Mouse (Mus musculus): Measurements from ENCODE around the gene Gm10681.
"Not testable (repeated sequence)": the region's sequence is repeated elsewhere in the genome, so short reads cannot be mapped to it uniquely, and the experiment has no call there.

Gm10681 gene

DNA sequence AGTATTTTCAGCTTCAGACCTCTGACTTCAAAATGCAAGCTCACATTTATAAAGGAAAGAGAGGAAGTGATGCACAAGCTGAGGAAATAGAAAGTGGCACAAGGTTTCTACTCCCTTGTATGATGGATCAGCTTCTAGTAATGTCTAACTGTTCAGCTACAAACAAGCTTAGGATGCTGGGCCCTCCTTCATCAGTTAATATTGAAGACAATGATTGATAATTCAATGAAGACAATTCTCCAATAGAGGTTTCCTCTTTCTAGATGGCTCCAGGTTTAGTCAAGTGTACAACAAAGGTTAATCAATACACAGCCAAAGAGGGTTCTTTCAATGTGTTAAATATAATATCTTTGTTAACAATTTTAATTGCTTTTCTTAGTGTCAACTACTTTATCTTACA lies at the start of gene Gm10681:
Gm10681 (minus strand) TSS at position 101 of the 400 bp plus-strand sequence.
- DNase-seq (ENCODE audit: low spot score): no peak

DNA sequence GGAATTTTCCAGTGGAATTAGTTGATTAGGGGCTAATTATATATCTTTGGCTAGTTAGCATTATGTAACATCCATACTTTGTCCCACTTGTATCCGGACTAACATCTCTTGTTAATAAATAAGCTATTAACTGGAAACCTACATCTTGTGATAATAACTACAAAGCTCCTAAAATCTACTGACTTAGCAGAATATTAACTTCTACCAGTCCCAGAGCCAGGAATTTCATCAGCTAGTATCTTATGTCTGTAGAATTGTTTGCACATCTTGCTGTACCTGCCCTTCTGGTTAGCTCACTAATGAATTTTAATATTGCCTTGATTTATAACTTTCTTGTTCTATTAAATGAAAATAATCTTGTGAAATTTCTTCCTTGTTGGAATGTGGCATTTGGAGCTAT lies 46.5 kb upstream of the Gm10681 start:
- no peak for DNase-seq (ENCODE audit: low spot score)

DNA sequence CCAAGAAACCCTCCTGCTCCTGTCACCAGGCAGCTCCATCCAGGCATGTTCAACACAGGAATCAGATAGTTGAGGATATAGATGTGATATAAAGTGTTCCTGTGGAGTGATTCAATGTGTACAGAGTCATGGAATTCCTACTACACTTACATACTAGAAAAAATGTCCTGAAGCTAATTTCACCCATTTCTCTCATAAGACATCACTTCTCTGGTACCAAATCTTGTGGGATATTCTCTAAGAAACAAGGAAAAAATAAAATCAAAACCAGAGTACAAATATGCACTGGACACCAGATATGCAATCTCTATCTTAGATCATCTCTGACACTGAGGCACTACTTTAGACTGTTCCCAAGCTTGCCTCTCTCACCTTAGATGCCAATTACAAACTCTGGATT lies 41.5 kb upstream of the Gm10681 start, which contains the start of gene Hsd3b5:
Hsd3b5 (minus strand) TSS at position 101 of the 400 bp plus-strand sequence.
- no peak for DNase-seq (ENCODE audit: low spot score)

DNA sequence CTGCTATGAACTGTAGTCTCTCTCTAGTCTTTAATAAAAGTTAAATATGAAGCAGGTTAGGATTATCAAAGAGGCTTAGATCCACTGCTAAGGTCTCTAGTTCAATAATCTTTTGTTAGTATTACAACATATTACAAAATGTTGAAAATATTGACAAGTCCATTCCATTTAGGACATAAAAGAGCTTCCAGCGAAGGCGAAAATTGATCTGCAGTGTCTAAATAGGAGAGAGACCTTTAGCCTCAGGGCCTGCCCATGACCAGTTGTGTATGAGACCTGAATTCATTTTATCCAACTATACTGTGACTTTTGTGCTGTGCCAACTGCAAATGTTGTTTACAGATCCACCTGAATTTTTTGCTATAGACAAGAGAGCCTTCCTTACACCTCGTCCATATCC lies 41.0 kb upstream of the Gm10681 start:
- no peak for DNase-seq (ENCODE audit: low spot score)

DNA sequence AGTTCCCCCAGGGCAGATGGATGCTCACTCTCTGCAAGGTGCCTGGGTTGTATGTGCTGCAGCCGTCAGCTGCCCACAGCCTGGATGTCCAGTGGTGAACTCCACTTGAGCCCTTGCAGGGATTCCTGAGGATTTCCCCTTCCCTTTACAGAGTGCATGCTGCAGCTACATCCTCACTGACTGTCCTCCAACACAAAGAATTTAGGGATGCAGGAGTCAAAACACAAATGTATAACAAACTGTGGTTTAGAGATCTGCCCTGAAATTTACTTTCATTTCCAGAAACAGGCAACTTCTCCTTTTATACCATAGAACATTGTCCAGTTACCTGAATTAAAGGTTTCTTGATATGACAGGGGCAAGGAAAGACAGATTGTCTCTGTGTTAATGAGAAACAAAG lies 28.2 kb upstream of the Gm10681 start:
- not testable (repeated sequence) for DNase-seq (ENCODE audit: low spot score)

DNA sequence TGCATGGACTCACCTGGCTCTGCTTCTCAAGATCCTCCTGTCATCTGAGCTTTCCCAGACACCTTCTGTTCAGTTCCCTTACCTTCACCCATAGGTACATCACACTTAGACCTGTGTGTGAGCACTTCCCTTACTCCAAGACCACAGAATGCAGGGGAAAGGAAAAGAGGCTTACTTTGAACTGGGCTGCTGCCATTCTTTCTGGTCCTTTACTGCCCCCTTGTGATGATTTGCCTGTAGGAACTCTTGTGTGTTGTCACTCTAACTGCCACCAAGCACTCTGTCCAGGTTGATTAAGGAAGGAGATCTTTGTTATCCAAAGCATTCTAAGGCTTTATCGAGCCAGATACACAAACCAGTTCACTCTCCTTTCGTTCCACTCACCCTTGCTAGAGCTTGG lies 27.6 kb upstream of the Gm10681 start:
- not testable (repeated sequence) for DNase-seq (ENCODE audit: low spot score)

DNA sequence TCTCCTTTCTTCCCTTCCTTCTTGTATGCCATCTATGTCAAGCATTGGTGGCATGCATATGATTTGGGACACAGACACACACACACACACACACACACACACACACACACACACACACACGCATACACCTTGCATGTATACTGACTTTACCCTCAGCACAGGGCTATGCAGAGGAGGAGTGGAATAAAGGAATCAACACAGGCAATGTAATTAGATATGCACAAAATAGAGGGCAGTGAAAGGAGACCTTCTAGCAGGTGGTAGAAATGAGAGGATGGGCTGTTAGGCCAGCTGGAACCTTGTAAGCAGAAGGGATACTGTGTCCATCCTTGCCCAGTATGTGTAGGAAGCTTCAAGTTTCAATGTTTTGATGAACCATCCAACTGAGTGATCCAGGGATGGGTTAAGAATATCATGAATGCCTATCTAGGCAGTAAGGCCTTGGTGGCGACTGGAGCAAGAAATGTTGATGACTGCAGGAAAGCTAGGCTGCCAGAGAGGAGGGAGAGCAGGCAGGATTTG lies 25.9 kb upstream of the Gm10681 start:
- not testable (repeated sequence) for DNase-seq (ENCODE audit: low spot score)

DNA sequence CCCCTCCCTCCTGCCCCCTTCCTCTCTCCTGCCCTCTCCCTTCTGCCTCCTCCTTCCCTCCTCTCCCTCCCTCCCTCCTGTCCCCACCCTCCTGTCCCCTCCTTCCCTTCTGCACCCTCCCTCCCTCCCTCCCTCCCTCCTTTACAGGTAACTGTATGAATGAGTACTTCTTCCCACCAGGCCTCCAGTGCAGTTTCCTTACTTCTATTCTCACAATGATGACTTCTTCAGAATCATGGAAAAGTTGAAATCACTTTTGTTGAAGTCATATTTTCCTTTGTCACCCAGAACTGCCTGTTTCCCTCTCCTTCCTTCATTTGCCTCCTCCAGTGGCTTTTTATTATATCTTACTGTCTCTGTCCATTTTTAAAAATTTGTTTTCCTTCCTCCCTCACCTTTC lies 25.4 kb upstream of the Gm10681 start:
- no peak for DNase-seq (ENCODE audit: low spot score)

DNA sequence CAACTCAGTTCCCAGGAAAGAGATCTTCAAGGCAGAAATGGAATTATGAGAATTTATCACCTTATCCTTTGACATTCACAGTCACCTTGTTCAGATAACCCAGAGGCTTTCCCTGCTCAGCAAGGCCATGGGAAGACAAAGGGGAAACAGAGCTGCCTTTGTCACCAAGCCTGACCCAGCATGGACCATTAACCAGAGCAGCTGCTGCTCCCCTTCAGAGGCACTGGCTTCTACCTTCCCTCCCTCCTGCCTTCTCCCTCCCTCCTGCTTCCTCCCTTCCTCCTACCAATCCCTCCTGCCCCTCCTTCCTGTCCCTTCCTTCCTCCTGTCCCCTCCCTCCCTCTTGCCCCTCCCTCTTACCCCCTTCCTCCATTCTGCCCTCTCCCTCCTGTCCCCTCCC lies 24.9 kb upstream of the Gm10681 start:
- not testable (repeated sequence) for DNase-seq (ENCODE audit: low spot score)

DNA sequence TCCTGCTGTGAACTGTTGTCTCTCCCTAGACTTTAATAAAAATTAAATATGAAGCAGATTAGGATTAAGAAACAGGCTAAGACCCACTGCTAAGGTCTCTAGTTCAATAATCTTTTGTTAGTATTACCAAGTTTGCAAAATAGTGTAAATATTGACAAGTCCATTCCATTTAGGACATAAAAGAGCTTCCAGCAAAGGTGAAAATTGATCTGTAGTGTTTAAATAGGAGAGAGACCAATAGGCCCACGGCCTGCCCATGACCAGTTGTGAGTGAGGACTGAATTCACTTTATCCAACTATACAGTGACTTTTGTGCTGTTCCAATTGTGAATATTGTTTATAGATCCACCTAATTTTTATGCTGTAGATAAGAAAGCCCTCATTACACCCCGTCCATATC lies 886 bp downstream of the Gm10681 start:
- DNase-seq (ENCODE audit: low spot score): no peak

DNA sequence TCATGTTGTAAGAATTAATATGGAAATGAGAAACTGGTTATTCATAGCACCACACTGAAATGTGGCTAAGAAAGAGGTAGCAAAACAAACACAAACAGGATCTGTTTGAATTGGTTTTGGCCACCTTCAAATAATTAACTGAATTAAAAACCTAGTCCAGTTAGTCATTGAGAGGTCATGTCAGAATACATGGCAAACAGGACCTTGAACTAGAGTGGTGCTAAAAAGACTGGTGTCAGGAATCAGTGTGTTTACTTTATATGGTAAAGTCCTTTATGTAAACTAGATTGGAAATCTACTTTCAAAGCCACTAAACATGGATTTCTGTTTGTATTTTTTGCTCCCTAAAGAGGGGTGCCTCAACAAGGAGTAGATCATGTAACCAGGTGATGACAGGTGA lies 6.0 kb downstream of the Gm10681 start:
- DNase-seq (ENCODE audit: low spot score): not testable (repeated sequence)

DNA sequence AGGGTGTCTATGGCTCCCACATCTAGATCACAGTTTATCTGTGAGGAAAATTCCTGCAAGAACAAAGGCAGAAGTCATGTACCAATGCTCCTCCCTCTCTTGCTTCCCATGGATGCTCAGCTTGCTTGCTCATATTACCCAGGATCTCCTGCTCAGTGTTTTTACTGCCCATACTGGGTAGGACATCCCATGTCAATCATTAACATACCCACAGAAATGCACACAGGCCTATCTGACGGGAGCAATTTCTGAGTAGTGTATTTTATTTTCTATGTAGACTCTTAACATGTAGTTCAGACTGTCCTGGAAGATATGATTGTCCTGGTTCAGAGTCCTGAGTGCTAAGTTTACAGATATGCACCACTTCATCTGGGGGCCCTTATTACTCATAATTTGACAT lies 6.4 kb downstream of the Gm10681 start:
- DNase-seq (ENCODE audit: low spot score): not testable (repeated sequence)

DNA sequence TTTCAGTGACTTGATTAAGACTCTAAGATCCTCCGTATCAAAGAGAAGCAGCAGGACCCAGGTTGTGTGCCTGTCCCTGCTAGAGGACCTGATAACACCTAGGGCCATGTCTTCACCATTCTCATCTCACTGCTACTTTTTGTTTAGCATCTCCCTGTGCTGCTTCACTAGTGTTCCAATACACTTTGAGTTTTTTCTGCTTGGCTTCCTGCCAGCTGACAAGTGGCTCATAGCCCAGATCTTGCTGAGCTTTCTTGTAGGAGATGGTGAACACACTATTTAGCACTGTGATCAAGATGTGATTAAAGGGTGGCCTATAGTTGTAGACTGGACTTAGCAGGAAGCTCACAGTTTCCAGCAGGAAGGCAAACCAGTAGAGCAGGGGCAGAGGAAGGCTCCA lies 7.6 kb downstream of the Gm10681 start:
- DNase-seq (ENCODE audit: low spot score): not testable (repeated sequence)

DNA sequence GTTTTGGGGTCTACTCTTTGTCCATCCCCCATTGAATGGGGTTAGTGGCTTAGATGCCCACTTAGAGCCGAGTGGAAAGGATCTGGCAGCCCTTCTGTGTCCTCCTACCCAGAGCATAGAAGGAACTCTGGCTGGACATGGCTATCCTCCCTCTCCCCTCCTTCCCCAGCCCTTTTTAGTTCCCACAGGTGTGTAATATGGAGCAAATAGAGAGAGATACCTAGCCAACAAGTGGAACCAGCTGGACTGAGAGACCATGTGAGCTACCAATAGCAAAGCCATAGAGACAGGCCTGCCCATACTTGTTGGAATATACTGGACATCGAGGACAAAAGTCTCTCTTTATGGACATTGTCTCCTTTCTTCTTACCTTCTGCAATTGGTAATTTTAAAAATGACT lies 20.9 kb downstream of the Gm10681 start:
- DNase-seq (ENCODE audit: low spot score): not testable (repeated sequence)

DNA sequence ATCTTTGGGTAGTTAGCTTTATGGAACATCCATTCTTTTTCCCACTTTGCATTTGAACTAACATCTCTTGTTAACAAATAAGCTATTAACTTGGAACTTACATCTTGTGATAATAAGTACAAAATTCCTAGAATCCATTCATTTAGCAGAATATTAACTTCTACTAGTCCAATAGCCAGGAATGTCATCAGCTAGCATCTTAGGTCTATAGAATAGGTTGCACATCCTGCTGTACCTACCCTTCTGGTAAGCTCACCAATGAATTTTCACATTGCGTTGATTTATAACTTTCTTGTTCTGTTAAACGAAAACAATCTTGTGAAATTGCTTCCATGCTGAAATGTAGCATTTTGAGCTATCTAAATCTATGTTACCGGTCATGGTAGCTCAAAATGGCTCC lies 23.7 kb downstream of the Gm10681 start:
- not testable (repeated sequence) for DNase-seq (ENCODE audit: low spot score)

DNA sequence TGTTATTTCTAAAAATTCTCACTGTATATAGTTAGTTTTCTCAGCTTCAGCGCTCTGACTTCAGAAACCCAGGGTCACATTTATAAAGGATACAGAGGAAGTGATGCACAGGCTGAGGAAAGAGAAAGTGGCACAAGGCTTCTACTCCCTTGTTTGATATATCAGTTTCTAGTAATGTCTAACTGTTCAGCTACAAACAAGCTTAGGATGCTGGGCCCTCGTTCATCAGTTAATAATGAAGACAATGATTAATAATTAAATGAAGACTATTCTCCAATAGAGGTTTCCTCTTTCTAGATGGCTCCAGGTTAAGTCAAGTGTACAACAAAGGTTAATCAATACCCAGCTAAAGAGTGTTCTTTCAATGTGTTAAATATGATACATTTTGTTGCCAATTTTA lies 24.8 kb downstream of the Gm10681 start:
- DNase-seq (ENCODE audit: low spot score): not testable (repeated sequence)

DNA sequence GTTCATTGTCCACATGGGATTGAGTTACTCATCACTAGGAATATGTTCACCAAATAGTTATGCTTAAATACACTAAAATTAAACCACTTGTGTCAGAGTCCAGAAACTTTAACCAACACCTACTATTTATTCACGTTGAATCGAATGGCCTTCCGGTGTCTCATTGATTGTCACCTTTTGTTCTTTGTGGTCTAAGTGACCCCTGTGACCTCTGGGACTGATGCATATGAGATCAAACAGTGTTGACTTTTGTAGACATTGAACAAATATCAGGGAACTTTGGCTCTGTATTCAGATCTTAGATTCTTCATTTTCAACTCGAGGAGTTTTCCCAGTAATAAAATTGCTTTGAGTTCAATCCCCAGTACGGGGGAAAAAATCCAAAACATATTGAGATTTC lies 27.9 kb downstream of the Gm10681 start:
- DNase-seq (ENCODE audit: low spot score): not testable (repeated sequence)

DNA sequence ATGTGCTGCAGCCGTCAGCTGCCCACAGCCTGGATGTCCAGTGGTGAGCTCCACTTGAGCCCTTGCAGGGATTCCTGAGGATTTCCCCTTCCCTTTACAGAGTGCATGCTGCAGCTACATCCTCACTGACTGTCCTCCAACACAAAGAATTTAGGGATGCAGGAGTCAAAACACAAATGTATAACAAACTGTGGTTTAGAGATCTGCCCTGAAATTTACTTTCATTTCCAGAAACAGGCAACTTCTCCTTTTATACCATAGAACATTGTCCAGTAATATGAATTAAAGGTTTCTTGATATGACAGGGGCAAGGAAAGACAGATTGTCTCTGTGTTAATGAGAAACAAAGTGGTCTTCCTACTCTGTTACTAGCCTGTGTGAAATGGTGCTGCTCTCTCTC lies 37.8 kb downstream of the Gm10681 start:
- DNase-seq (ENCODE audit: low spot score): not testable (repeated sequence)

DNA sequence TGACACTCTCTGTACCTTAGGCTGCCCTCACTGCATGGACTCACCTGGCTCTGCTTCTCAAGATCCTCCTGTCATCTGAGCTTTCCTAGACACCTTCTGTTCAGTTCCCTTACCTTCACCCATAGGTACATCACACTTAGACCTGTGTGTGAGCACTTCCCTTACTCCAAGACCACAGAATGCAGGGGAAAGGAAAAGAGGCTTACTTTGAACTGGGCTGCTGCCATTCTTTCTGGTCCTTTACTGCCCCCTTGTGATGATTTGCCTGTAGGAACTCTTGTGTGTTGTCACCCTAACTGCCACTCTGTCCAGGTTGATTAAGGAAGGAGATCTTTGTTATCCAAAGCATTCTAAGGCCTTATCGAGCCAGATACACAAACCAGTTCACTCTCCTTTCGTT lies 38.4 kb downstream of the Gm10681 start:
- DNase-seq (ENCODE audit: low spot score): not testable (repeated sequence)

DNA sequence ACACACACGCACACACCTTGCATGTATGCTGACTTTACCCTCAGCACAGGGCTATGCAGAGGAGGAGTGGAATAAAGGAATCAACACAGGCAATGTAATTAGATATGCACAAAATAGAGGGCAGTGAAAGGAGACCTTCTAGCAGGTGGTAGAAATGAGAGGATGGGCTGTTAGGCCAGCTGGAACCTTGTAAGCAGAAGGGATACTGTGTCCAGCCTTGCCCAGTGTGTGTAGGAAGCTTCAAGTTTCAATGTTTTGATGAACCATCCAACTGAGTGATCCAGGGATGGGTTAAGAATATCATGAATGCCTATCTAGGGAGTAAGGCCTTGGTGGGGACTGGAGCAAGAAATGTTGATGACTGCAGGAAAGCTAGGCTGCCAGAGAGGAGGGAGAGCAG lies 40.1 kb downstream of the Gm10681 start:
- DNase-seq (ENCODE audit: low spot score): not testable (repeated sequence)

DNA sequence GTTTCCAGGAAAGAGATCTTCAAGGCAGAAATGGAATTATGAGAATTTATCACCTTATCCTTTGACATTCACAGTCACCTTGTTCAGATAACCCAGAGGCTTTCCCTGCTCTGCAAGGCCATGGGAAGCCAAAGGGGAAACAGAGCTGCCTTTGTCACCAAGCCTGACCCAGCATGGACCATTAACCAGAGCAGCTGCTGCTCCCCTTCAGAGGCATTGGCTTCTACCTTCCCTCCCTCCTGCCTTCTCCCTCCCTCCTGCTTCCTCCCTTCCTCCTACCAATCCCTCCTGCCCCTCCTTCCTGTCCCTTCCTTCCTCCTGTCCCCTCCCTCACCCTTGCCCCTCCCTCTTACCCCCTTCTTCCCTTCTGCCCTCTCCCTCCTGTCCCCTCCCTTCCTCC lies 41.0 kb downstream of the Gm10681 start:
- DNase-seq (ENCODE audit: low spot score): not testable (repeated sequence)

DNA sequence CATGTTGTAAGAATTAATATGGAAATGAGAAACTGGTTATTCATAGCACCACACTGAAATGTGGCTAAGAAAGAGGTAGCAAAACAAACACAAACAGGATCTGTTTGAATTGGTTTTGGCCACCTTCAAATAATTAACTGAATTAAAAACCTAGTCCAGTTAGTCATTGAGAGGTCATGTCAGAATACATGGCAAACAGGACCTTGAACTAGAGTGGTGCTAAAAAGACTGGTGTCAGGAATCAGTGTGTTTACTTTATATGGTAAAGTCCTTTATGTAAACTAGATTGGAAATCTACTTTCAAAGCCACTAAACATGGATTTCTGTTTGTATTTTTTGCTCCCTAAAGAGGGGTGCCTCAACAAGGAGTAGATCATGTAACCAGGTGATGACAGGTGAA lies 63.6 kb downstream of the Gm10681 start:
- not testable (repeated sequence) for DNase-seq (ENCODE audit: low spot score)

DNA sequence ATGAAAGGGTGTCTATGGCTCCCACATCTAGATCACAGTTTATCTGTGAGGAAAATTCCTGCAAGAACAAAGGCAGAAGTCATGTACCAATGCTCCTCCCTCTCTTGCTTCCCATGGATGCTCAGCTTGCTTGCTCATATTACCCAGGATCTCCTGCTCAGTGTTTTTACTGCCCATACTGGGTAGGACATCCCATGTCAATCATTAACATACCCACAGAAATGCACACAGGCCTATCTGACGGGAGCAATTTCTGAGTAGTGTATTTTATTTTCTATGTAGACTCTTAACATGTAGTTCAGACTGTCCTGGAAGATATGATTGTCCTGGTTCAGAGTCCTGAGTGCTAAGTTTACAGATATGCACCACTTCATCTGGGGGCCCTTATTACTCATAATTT lies 64.1 kb downstream of the Gm10681 start:
- not testable (repeated sequence) for DNase-seq (ENCODE audit: low spot score)

DNA sequence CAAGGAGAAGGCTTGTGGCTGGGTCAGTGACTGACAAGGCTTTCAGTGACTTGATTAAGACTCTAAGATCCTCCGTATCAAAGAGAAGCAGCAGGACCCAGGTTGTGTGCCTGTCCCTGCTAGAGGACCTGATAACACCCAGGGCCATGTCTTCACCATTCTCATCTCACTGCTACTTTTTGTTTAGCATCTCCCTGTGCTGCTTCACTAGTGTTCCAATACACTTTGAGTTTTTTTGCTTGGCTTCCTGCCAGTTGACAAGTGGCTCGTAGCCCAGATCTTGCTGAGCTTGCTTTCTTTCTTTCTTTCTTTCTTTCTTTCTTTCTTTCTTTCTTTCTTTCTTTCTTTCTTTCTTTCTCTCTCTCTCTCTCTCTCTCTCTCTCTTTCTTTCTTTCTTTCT lies 65.8 kb downstream of the Gm10681 start:
- not testable (repeated sequence) for DNase-seq (ENCODE audit: low spot score)

DNA sequence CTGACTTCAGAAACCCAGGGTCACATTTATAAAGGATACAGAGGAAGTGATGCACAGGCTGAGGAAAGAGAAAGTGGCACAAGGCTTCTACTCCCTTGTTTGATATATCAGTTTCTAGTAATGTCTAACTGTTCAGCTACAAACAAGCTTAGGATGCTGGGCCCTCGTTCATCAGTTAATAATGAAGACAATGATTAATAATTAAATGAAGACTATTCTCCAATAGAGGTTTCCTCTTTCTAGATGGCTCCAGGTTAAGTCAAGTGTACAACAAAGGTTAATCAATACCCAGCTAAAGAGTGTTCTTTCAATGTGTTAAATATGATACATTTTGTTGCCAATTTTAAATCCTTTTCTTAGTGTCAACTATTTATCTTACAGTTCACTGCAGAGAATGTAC lies 78.2 kb downstream of the Gm10681 start, which contains the start of gene Hsd3b4:
Hsd3b4 (minus strand) TSS at position 101 of the 400 bp plus-strand sequence.
- DNase-seq (ENCODE audit: low spot score): not testable (repeated sequence)
